In the genomic region with DNA sequence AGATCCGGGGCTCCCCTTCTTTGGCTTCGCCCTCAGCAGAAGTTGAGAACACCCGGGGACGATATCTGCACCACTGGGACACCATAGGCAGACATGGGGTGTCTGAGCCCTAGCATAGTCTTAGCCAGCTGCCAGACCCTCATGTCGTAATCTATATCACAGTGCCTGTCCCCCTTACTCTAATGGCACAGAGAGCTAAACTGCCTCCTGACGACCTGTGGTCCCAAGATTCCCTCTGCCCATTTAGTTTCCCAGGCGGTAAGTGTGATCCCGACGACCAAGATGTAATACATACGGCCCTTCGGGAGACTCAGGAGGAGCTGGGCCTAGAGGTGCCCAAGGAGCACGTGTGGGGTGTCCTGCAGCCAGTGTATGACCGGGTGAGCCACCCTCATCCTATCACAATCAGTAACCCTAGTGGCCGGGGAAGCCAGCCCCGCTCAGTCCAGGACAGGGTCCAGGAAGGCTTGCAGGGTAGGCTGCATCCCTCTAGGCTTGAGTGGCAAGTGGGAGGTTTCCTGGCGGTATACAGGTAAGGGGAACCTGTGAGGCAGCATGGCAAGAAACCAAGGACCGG, we compare ENCODE assay signal across 8 mouse cellular contexts. TPM values are rescaled to one million over a fixed set of nuclear protein-coding genes. Genes with fewer than 3 reads are reported as not detected.
A peak's percentile ranks its signal among the peaks of the same experiment; 100 is the strongest.
DNase-seq lines count a peak whose midpoint lies in the region; ATAC-seq and TF ChIP-seq lines count a peak whose summit lies in the region.

No protein-coding gene starts in this region.

- ATAC-seq in hindbrain, embryonic 14.5 days (ENCODE audit: low FRiP score), result peak; percentile 5; the same call in 1 of the 2 replicates
- peak; percentile 32 for ATAC-seq in midbrain, embryonic 12.5 days (ENCODE audit: low FRiP score, low read depth)

- H3K4me2 ChIP-seq in hindbrain, embryonic 14.5 days (replicated peaks), result peak overlapping the region; percentile 72
- peak overlapping the region; percentile 84 for H3K4me2 ChIP-seq in midbrain, embryonic 12.5 days (replicated peaks)

- no peak for TF ChIP-seq CTCF in kidney, adult 2 months (conservative IDR thresholded peaks at IDR 0.05; ENCODE audit: insufficient read depth, insufficient read length, low read depth, low read length)

- H3K27ac ChIP-seq in kidney, adult 2 months (ENCODE audit: insufficient read depth, low read depth, low read length), result peak overlapping the region; percentile 90
- H3K27ac ChIP-seq in hindbrain, embryonic 14.5 days, result peak overlapping the region; percentile 94
- peak overlapping the region; percentile 97 for H3K27ac ChIP-seq in midbrain, embryonic 12.5 days (replicated peaks)

- peak overlapping the region; percentile 83 for H3K9ac ChIP-seq in hindbrain, embryonic 14.5 days
- H3K9ac ChIP-seq in midbrain, embryonic 12.5 days (replicated peaks), result peak overlapping the region; percentile 84

- WGBS in kidney, adult 2 months, result 21% methylated on average over 17 of the region's 17 CpGs
- WGBS in hindbrain, embryonic 14.5 days, result 20% methylated on average over 17 of the region's 17 CpGs
- WGBS in midbrain, embryonic 12.5 days, result 17% methylated on average over 17 of the region's 17 CpGs

- intact Hi-C loops in left cerebral cortex, postnatal 25 days (cut with DNase I), result loop anchor here (1.0 kb wide), 1 partner anchor 11 kb away; a partner anchor contains a TSS

- H3K27me3 ChIP-seq in kidney, adult 2 months (replicated peaks; ENCODE audit: control insufficient read depth, insufficient read depth, low read length), result no peaks in the 10 kb centered on the region
- no peaks in the 10 kb centered on the region for H3K27me3 ChIP-seq in hindbrain, embryonic 14.5 days (ENCODE audit: control insufficient read depth, insufficient read depth, low read length)
- peaks cover 16% of the 10 kb centered on the region; the same call in 1 of the 2 replicates for H3K27me3 ChIP-seq in midbrain, embryonic 12.5 days

- no peaks in the 10 kb centered on the region for H3K9me3 ChIP-seq in hindbrain, embryonic 14.5 days (ENCODE audit: control insufficient read depth, low read length)
- H3K9me3 ChIP-seq in midbrain, embryonic 12.5 days, result no peaks in the 10 kb centered on the region

- H3K4me1 ChIP-seq in kidney, adult 2 months (ENCODE audit: control insufficient read depth, insufficient read depth, low read length), result peaks cover 31% of the 10 kb centered on the region
- H3K4me1 ChIP-seq in hindbrain, embryonic 14.5 days (replicated peaks; ENCODE audit: control insufficient read depth, insufficient read depth, low read length), result peaks cover 6% of the 10 kb centered on the region
- peaks cover 15% of the 10 kb centered on the region for H3K4me1 ChIP-seq in midbrain, embryonic 12.5 days

- H3K4me3 ChIP-seq in kidney, adult 2 months (ENCODE audit: insufficient read depth, low read depth, low read length), result peak overlapping the region; percentile 87
- peak overlapping the region; percentile 63 for H3K4me3 ChIP-seq in hindbrain, embryonic 14.5 days (replicated peaks; ENCODE audit: low read length)
- H3K4me3 ChIP-seq in midbrain, embryonic 12.5 days, result peak overlapping the region; percentile 70

- H3K36me3 ChIP-seq in kidney, adult 2 months (ENCODE audit: control insufficient read depth, insufficient read depth, low read length), result no peaks in the 10 kb centered on the region
- H3K36me3 ChIP-seq in hindbrain, embryonic 14.5 days (replicated peaks; ENCODE audit: control insufficient read depth, insufficient read depth), result 0 out of 2 replicates have a peak, but pooled peaks cover 8% of the 10 kb centered on the region
- peaks cover 10% of the 10 kb centered on the region for H3K36me3 ChIP-seq in midbrain, embryonic 12.5 days

- peak; percentile 15 for DNase-seq in kidney, adult 2 months
- DNase-seq in kidney, postnatal 14 days, result no peak
- peak; percentile 28 for DNase-seq in adipocyte (ENCODE audit: low spot score)
- DNase-seq in hindbrain, embryonic 14.5 days (ENCODE audit: low spot score), result peak; percentile 33
- no peak for DNase-seq in thymus, postnatal 14 days
- no peak for DNase-seq in adrenal gland, postnatal 10 days
- DNase-seq in left cerebral cortex, postnatal 25 days (ENCODE audit: low spot score in 2 of 2), result no peak

- no peak for TF ChIP-seq POLR2A in kidney, adult 2 months (IDR thresholded peaks at IDR 0.05; ENCODE audit: low read depth, low read length)

RNA-seq across cellular contexts. Expression of a gene that starts 0.6 kb away (rescaled TPM):
- polyA plus RNA-seq in kidney, adult 2 months (2012; rRNA removed), result 1.2 and 1.7 TPM in 2 replicates
- 2.7 and 3.4 TPM in 2 replicates for polyA plus RNA-seq in hindbrain, embryonic 14.5 days (2014; fragmentation: Nextera tagmentation; extraction: Ambion mirVana)
- polyA plus RNA-seq in midbrain, embryonic 12.5 days (2016; fragmentation: Nextera tagmentation; extraction: Ambion mirVana), result 3.5 and 4.5 TPM in 2 replicates
- total RNA-seq in adrenal gland, postnatal 10 days (2021), result 1 to 10 TPM in 1 of 2 experiments, under 1 TPM in 1; 0.72 to 1.9 TPM
- 1 to 10 TPM; 1.1 to 1.6 TPM for total RNA-seq in left cerebral cortex, postnatal 25 days (2021)

RNA-seq across cellular contexts. Expression of a gene that starts 0.7 kb away (rescaled TPM):
- polyA plus RNA-seq in kidney, adult 2 months (2012; rRNA removed), result 19.9 and 20.9 TPM in 2 replicates
- polyA plus RNA-seq in hindbrain, embryonic 14.5 days (2014; fragmentation: Nextera tagmentation; extraction: Ambion mirVana), result 23.5 TPM in 2 replicates
- 15.6 and 17.6 TPM in 2 replicates for polyA plus RNA-seq in midbrain, embryonic 12.5 days (2016; fragmentation: Nextera tagmentation; extraction: Ambion mirVana)
- total RNA-seq in adrenal gland, postnatal 10 days (2021), result 10 to 100 TPM; 39.4 to 40.5 TPM
- 1 to 10 TPM; 7.0 to 7.3 TPM for total RNA-seq in left cerebral cortex, postnatal 25 days (2021)

RNA-seq across cellular contexts. Expression of a gene that starts 2.1 kb away (rescaled TPM):
- 5.1 and 5.5 TPM in 2 replicates for polyA plus RNA-seq in kidney, adult 2 months (2012; rRNA removed)
- 4.1 and 5.0 TPM in 2 replicates for polyA plus RNA-seq in hindbrain, embryonic 14.5 days (2014; fragmentation: Nextera tagmentation; extraction: Ambion mirVana)
- polyA plus RNA-seq in midbrain, embryonic 12.5 days (2016; fragmentation: Nextera tagmentation; extraction: Ambion mirVana), result 3.6 and 5.2 TPM in 2 replicates
- total RNA-seq in adrenal gland, postnatal 10 days (2021), result 1 to 10 TPM; 1.3 to 3.0 TPM
- 1 to 10 TPM; 4.4 to 5.1 TPM for total RNA-seq in left cerebral cortex, postnatal 25 days (2021)

RNA-seq across cellular contexts. Expression of a gene that starts 8.5 kb away (rescaled TPM):
- 0.31 and 0.75 TPM in 2 replicates for polyA plus RNA-seq in kidney, adult 2 months (2012; rRNA removed)
- 0.46 TPM in 2 replicates for polyA plus RNA-seq in hindbrain, embryonic 14.5 days (2014; fragmentation: Nextera tagmentation; extraction: Ambion mirVana)
- polyA plus RNA-seq in midbrain, embryonic 12.5 days (2016; fragmentation: Nextera tagmentation; extraction: Ambion mirVana), result not detected in 2 replicates
- total RNA-seq in adrenal gland, postnatal 10 days (2021), result not detected
- not detected for total RNA-seq in left cerebral cortex, postnatal 25 days (2021)

RNA-seq across cellular contexts. Expression of a gene that starts 11.6 kb away (rescaled TPM):
- 471 and 532 TPM in 2 replicates for polyA plus RNA-seq in kidney, adult 2 months (2012; rRNA removed)
- 242 and 259 TPM in 2 replicates for polyA plus RNA-seq in hindbrain, embryonic 14.5 days (2014; fragmentation: Nextera tagmentation; extraction: Ambion mirVana)
- 181 and 188 TPM in 2 replicates for polyA plus RNA-seq in midbrain, embryonic 12.5 days (2016; fragmentation: Nextera tagmentation; extraction: Ambion mirVana)
- total RNA-seq in adrenal gland, postnatal 10 days (2021), result 100 to 1,000 TPM; 683 to 759 TPM
- 100 to 1,000 TPM; 221 to 241 TPM for total RNA-seq in left cerebral cortex, postnatal 25 days (2021)

Comparison
In these comparisons a context has a peak if more than half of its experiments do, and no peak if none do; other contexts are left out.
1. DNase-seq: peak in kidney, adult 2 months (single experiment), adipocyte (single experiment) and hindbrain, embryonic 14.5 days (single experiment); none in kidney, postnatal 14 days (single experiment), thymus, postnatal 14 days (single experiment), adrenal gland, postnatal 10 days (single experiment) and left cerebral cortex, postnatal 25 days (0 of 2).
2. Peak in every context shown above with its lines, with median percentiles within 50 percentile points of each other: H3K27ac ChIP-seq and H3K4me3 ChIP-seq.